Mouse (Mus musculus): ENCODE measurements around the gene Ap1b1.

Ap1b1 gene

DNA sequence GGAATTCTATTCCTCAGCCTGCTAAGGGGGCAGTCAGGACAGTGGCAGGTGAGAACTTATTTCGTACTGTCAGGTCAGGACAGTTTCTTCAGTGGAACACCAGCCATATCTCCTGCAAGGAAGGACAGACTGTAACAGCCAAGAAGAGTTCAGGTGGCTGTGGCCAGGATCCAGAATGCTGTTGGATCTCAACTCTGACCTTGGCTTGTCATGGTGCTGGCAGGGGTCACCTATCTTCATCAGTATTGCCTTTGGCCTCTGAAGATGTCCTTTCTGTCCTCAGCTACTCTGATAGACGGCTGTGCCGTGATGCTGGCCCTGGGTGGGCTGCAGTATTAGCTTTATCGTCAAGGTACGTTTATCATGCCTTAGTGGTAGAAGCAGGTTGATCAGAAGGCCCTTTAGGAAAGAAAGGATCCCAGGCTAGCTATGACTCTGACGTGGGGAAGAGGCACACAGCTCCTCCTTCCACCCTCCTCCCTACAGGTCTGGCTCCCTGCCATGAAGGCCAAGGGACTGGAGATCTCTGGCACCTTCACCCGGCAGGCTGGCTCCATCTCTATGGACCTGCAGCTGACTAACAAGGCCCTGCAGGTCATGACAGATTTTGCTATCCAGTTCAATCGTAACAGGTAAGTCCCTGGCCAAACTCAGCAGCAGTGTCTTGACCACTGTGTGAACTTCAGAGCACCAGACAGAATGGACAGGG is 50.7 kb downstream of the Ap1b1 start:
- peak; percentile 62 to 78 for DNase-seq

DNA sequence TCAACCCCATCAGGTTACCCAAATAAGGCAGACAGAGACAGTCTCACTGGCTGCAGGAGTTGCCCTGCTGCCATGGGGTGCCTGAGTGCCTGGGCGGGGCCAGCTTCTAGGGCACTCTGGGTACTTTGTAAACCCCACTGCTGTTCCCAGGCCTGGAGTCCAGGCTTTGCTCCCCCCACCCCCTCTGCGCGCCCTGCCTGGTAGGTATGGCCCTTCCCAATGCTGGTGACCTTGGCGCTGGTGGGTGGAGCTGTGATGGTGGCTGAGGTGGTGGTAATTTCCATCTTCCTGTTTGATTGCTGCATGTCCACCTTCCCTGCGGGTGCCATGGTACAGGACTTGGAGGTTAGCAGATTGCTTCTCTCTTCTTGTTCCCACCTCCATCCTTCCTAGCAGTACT is 54.0 kb downstream of the Ap1b1 start:
- no peak for DNase-seq

DNA sequence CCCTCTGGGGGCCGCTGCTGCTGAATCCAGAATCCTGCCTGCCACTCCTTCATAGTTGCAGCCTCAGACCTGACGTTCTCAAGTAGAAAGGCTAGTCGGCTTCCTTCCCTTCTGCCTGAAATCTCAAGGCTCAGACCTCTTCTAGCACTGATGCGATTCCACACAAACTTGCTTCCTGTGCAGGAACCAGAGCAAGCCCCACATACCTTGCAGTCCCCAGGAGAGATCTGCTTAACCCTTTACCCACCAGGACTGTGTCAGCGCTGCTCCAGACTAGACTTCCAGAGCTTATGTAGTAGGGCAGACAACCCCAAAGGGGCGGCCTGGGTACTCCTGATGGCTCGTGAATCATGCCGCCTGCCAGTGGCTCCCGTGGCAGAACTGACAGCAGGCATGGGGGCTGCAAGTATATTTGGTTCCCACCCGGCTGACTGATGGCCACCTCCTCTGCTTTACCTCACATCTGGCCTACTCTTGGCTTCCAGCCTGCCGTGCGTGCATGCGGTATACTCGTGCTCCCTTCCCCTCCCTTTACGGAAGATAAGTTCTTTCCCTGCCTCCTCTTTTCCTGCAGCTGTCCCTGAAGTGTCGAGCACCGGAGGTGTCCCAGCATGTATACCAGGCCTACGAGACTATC is 54.6 kb downstream of the Ap1b1 start:
- no peak for DNase-seq

DNA sequence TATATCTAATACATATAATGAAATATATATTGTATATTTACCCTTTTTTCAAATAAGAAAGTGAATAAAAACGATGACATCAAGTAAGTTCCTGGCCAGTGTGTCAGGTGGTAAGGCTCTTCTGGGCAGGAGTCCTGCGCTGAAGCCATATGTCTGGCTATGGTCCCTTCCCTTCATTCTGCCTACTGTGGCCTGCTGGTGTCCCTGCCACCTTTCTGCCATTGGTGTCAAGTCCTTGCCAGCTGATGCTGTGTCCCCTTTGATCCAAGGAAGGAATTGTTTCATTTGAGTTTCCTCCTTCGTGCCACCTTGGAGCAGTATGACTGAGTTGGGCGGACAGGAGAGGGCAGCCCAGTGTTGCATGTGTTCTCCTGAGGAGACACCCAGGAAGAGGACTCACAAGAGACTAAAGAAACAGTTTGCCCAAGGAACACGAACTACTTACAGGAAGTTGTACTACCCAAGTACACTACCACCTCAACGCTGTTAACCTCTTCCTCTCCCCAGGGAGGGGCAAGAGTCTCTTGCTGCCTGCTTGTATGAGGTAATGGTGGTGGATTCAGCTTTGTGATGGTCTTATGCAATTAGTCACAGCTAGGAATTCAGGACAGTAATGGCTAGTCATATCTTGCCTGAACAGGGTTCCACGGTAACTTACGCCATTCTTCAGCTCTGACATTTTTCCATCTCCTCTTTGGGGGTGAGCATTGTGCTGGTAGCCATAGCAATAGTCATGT is 56.2 kb downstream of the Ap1b1 start:
- DNase-seq = no peak

DNA sequence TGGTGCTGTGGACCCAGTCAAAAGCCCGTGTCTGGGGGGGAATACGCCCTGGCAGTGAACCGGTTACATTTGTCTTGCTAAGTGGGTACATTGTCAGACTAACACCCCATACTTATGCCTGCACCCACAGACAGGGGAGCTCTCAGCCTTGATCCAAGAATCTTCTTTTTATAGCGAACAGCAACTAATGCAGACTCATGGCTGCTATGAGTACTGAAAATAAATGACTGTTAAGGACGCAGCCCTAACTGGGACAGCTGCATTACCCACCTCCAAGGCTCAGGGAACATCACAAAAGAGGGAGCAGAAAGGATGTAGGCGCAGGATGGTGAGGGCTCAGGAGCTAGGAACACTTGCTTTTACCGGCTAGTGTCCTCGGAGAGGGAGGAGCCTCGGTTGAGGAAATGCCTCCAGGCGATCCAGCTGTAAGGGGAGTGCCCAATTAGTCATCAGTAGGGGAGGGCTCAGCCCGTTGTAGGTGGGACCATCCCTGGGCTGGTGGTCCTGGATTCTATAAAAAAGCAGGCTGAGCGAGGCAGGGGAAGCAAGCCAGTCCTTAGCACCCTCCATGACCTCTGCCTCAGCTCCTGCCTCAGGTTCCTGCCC is 59.8 kb downstream of the Ap1b1 start:
- DNase-seq = no peak

DNA sequence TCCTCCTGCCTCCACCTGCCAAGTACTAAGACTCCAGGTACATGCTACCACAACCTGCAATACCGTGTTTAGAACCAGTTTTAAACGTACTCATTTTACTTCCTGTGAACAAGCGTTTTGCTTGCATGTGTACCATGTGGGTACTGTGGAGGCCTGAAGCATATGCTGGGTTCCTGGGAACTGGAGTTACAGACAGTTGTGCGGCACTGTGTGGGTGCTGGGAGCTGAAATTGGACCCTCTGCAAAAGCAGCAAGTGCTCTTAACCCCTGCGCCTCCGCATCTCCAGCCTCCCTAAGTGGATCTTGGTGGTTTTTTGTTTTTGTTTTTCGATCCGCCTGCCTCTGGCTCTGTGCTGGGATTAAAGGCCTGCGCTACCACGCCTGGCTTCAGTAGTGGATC is 65.0 kb downstream of the Ap1b1 start:
- DNase-seq = no peak

DNA sequence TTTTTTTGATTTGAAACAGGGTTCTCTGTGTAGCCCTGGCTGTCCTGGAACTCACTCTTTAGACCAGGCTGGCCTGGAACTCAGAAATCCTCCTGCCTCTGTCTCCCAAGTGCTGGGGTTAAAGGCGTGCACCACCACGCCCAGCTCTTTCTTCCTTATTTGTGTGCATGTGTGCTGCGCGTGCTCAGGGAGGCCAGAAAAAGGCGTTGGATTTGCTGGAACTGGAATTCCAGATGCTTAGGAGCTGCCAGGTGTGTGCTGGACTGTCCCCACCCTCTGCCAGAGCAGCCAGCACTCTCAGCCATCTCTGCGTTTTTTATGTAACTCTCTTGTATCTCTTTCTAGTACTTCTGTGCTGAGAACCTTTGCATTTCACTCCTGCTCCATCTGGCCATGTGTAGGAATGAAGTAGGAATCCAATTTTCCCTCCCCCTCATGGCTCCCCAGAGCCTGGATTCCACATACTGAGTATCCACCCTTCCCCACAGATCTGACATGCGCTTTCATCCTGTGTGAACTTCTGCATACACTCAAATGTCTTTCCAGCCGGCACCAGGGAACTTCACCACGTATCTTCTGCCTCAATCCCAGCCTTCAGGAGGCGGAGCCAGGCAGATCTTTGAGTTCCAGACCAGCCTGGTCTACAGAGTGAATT is 65.7 kb downstream of the Ap1b1 start:
- DNase-seq = no peak

DNA sequence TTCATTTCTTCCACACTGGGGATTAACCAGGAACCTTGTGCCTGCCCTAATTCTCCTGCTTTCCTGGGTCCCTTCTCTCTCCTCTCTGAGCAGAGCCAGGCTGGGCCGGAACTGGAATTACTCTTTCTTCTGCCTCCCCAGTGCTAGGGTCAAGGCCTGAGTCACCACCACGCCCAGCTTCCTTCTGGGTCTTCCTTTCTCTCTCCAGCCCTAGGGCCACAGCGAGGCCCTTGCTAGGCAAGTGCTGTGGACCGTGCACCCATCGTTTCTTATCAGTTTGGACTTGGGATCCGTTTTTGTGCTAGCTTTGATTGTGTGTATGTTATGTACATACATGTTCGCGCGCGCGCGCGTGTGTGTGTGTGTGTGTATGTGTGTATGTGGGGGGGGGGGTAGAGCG is 67.5 kb downstream of the Ap1b1 start:
- DNase-seq = no peak

DNA sequence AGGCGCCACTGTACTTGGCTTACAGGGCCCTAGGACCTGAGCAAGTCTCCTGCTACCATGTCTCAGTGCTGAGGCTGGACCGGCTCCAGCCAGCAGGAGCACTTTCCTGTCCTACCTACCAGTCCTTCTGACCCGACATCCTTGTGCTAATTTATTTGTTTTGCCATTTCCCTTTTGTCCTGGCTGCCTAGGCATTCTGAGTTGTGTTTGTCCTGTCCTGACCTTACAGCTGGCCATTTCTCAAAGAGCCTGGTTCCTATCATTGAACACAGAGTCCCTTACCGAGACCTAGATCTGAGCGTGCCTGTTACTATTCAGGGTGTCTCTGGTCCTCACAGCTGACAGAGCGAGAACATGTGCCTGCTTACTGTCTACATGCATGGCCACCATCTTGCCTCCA is 68.2 kb downstream of the Ap1b1 start:
- DNase-seq = peak; percentile 31 to 67

DNA sequence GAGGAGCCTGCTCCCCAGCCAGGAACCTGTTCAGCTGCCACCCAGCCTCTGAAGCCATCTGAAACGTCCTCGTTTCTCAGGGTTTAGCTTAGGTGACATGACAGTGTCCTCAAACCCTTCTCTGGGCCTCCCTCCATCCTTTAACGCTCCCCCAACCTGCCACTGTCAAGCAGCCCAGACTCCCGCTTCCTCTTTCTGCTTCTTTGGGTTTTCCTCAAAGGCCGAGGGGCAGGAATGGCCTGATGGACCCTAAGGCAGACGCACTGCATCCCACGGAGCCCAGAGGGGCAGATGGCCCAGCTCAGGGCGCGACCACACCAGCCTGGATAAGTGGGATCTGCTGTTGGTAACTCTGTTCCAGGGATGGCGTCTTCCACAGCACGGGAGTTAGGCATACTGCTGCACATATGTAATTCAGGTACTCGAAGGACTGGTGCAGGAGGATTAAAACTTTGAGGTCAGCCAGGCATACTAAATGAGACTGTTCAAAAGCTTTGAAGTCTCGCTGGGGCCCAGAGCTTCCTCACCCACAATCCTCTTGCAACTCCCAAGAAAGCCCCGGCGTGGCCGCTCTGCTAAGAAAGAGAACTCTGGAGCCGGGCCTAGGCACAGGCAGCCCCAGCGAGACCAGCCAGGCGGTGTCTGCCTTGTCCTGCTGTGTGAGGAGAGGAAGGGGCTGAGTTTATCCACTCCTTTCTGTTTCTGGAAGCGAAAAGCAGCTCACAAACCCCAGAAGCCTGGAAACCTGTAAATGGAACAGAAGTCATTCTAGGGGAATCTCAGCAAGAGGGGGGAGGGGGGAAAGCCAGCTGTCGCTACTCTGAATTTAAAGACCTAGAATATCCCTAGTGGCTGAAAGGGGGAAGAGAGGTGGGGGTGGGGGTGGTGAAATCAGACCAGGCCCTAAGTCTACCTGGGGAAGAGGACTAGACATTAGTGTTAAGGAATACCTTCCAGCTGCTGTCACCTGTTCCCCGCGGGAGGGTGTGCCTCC is 69.6 kb downstream of the Ap1b1 start:
- no peak for DNase-seq

DNA sequence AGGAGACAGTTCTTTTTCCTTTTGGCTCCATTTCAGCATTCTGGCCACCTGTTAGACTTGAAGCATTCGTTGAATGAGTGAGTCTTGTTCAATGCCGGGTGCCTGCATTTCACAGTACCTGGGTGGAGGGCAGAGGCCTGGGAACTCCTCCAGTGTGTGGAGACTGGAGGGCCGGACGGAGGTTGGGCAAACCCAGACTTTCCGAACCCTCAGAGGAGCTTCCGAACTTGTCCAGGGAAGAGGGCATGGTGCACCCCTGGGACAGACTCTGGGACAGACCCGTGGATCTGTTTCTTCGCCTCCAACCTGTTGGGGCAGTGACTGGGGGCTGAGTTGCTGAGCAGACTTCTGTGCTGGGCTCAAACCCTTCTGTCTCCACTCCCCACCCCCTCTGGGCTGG is 70.4 kb downstream of the Ap1b1 start:
- DNase-seq = no peak

DNA sequence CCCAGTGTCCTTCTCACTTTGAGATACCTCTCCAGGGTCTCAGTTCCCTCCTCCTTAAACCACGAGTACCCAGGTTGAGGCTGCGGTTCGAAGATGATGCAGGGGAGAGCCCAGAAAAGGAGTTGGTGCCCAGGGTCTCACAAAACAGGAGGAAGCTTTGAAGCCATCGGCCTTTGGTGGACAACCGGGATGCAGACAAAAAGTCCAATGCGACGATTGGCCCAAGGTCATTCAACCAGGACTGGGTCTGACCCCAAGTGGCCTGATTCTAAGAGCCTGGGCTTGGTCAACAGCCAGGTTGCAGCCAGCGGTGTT is 70.9 kb downstream of the Ap1b1 start:
- DNase-seq = no peak

DNA sequence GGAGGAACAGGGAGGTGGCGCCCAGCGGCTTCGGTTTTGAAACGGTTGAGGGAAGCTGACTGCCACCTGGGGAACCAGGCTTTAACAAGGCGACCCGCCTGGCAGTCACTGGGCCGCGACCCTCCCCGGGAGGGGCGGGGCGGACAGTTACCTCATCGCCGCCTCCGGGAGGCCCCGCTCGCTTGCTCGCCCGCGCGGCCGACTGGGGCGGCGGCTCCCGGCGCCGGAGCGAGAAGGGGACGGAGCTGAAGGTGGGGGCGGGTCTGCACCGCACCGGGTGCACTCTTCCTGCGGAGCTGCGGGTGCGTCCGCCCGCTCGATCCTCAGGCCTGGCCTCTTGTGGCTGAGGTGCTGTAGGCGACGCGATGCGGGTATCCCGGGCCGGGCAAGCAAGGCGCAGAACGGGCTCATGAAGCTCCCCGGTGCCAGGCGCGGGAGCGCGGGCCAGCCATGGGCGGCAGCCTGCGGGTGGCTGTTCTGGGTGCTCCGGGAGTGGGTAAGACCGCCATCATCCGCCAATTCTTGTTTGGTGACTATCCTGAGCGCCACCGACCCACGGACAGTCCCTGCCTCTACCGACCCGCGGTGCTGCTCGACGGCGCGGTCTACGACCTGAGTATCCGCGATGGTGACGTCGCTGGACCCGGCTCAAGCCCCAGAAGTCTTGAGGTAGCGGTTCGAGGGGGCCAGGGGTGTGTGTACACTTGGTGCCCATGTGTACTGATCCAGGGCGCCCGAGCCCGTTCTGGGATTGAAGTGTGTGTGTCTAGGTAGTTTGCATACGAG is 71.4 kb downstream of the Ap1b1 start, which contains the start of gene Rasl10a:
TSS of gene Rasl10a (plus strand) at position 273 of the 786 bp plus-strand sequence.
- DNase-seq = peak; percentile 58 to 82

DNA sequence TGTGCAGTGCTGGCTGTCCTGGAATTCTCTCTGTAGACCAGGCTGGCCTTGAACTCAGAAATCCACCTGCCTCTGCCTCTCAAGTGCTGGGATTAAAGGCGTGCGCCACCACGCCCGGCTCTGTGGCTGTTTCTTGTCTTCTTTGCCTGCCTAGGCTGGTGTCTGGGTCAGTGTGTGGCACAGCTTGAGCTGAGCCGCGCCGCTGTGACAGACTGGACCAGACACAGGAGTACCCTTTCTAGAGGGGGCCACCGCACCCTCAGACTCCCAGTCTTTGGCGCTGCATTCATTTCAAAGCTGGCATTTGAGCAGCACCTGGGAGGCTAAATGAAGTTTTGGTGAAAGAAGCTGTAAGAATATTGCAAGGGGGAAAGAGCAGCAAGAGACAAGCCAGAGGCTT is 72.2 kb downstream of the Ap1b1 start:
- DNase-seq = no peak

DNA sequence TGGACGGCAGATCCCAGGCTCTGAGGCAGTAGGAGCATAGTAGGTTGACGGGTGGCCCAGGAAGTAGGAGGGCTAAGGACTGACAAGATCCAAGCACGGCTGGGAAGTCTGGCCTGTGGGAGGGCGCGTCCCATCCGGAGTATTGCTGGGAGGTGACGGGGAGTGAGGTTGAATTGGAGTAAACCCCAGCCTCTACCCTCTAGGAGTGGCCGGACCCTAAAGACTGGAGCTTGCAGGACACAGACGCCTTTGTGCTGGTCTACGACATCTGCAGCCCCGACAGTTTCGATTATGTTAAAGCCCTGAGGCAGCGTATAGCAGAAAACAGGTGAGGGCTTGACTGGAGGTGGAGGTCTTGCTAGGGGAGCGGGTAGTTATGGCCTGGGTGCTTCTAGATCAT is 72.6 kb downstream of the Ap1b1 start:
- DNase-seq = no peak

DNA sequence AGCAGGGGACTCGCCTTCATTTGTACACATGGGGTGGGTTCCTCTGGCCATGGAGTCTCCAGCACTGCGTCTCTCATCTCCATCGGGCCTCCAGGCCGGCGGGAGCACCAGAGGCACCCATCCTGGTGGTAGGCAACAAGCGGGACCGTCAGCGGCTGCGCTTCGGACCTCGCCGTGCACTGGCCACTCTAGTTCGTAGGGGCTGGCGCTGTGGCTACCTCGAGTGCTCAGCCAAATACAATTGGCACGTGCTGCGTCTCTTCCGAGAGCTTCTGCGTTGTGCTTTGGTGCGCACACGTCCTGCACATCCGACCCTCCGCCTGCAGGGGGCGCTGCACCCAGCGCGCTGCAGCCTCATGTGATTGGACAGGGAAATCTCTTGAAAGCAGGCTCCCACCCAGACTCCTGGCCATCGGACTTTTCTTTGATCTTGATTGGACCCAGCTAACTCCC is 73.1 kb downstream of the Ap1b1 start:
- peak in 1 of 2 experiments; percentile 10 for DNase-seq

DNA sequence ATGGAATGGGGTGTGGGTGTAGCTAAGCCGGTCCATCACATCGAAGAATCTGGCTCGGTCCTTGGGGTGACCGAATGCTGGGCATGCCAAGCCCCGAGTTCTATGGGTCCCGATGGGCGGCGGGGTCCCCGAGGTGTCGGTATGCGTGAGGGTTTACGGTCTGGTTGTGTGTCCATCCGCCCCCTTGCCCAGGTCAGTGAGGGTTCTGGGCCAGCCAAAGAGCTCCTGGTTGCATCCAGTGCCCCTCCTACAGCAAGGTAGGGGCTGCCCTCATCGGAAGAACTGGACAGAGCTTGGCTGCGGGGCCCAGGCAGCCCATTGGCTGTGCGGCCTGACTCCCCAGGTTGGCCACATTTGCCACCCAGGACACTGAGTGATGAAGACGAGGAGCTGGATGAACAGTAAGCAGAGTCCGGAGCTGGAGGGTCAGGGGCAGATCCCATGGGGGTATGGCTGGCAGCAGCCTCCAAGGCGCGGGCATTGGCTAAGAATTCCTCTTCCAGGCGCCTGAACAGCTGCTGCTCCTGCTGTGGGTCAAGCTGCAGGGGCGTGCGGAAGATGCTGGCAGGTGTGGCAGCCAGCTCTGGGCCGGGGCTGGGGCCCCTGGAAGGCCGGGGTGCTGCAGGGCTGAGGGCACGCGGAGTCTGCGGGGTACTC is 74.3 kb downstream of the Ap1b1 start:
- DNase-seq = peak in 1 of 2 experiments; percentile 49

DNA sequence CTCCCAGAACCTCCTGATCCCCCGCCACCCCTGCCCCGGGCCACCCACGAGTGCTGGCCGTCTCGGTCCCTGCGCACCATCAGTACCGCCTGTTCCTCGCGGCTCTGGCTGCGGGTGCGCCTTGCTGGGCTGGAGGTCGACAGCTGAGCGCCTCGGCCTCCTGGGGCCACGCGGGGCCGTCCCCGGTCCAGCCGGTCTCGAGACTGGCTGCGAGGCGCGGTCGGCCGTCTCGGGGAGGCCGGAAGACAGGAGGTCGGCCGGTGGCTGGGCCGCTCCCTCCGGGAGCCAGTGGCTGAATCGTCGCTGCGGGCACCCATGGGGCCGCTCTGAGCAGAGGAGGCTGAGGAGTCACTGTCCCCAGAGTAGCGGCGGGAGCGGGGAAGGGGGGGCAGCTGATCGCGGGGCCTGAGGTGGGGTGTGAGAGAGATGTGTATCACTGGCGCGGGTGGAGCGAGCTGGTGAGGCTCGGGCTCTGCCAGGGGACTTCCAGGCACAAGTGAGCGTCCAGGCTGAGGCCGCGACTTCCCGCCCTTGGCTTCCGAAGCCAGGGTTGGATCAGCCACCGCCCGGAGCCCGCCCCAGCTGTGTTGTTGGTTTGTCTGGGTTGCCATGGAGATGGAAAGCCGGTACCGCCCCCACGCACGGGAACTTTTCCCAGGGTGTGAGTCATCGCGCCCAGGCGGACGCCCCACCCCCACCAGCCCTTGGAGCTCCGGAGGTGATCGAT is 75.0 kb downstream of the Ap1b1 start:
- DNase-seq = peak; percentile 94 to 96

DNA sequence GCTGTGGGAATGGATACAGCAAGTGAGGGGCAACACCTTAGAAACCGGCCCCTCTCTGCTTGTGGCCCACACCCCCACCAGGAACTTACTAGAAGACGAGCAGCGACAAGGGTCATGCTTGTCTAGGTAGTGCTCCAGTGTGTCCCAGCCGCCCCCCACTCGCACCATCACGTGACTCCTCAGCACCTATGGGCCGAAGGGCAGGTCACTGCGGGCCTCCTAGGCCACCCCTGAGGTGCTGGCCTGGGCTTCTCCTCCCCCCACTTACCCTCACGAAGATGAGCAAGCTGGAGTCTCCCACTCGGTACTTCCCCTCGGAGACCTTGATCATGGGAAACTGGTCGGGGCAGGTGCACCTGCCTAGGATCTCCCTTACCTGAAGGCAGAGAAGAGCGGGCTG is 75.7 kb downstream of the Ap1b1 start:
- DNase-seq = peak; percentile 5 to 60
